Mouse (Mus musculus): ENCODE measurements at regions not wholly inside any gene's neighbourhood (a gene's known extent, or its start where the extent isn't known, plus 50 kb on each side); places are given as distances from the start of the nearest gene placed in this dataset.
A peak's percentile ranks its signal among the peaks of the same experiment; 100 is the strongest.

- H3K4me1 ChIP-seq (replicated peaks), result peaks cover 6% of the 10 kb centered on the region
- 87% methylated on average over 13 of the region's 13 CpGs for WGBS
- DNase-seq (ENCODE audit: low spot score), result no peak
- H3K9me3 ChIP-seq, result no peaks in the 10 kb centered on the region
- no peak overlapping the region for H3K4me3 ChIP-seq
- H3K27me3 ChIP-seq (ENCODE audit: insufficient read depth, poor library complexity, severe bottlenecking), result peaks cover 11% of the 10 kb centered on the region; the same call in 1 of the 2 replicates
- H3K27ac ChIP-seq, result no peak overlapping the region
- H3K36me3 ChIP-seq, result no peaks in the 10 kb centered on the region
Observed at GRCm38 (mm10) chr12:112416537-112416936, 72.7 kb upstream of the A530016L24Rik start.

GRCm38 (mm10) chr12:112418636-112419035 lies 70.6 kb upstream of the A530016L24Rik start:
- peaks cover 12% of the 10 kb centered on the region for H3K4me1 ChIP-seq (replicated peaks)
- H3K27ac ChIP-seq, result no peak overlapping the region
- no peaks in the 10 kb centered on the region for H3K36me3 ChIP-seq
- DNase-seq (ENCODE audit: low spot score), result no peak
- WGBS, result 88% methylated on average over 12 of the region's 12 CpGs
- no peaks in the 10 kb centered on the region for H3K9me3 ChIP-seq
- peaks cover 9% of the 10 kb centered on the region; the same call in 1 of the 2 replicates for H3K27me3 ChIP-seq (ENCODE audit: insufficient read depth, poor library complexity, severe bottlenecking)
- no peak overlapping the region for H3K4me3 ChIP-seq

- DNase-seq (ENCODE audit: low spot score), result no peak
- Histone ChIP-seq H3K36me3 (no peaks in the 10 kb centered on the region), H3K4me1 (replicated peaks) (peaks cover 34% of the 10 kb centered on the region), H3K9me3 (no peaks in the 10 kb centered on the region), H3K27ac (no peak overlapping the region), H3K4me3 (no peak overlapping the region), H3K27me3 (ENCODE audit: insufficient read depth, poor library complexity, severe bottlenecking) (peaks cover 27% of the 10 kb centered on the region)
- 57% methylated on average over 9 of the region's 9 CpGs for WGBS
Observed at GRCm38 (mm10) chr12:112422177-112422576, 67.1 kb upstream of the A530016L24Rik start.

- Histone ChIP-seq H3K4me3 (no peak overlapping the region), H3K4me1 (replicated peaks) (peaks cover 47% of the 10 kb centered on the region), H3K27me3 (ENCODE audit: insufficient read depth, poor library complexity, severe bottlenecking) (peaks cover 29% of the 10 kb centered on the region), H3K27ac (no peak overlapping the region), H3K36me3 (no peaks in the 10 kb centered on the region), H3K9me3 (no peaks in the 10 kb centered on the region)
- no peak for DNase-seq (ENCODE audit: low spot score)
- 89% methylated on average over 6 of the region's 6 CpGs for WGBS
Observed at GRCm38 (mm10) chr12:112424150-112424549, 65.1 kb upstream of the A530016L24Rik start.

GRCm38 (mm10) chr12:112426681-112427080 lies 62.6 kb upstream of the A530016L24Rik start:
- Histone ChIP-seq H3K4me1 (replicated peaks) (peaks cover 68% of the 10 kb centered on the region), H3K27ac (no peak overlapping the region)
- 84% methylated on average over 9 of the region's 9 CpGs for WGBS

GRCm38 (mm10) chr12:112430104-112430846 lies 59.0 kb upstream of the A530016L24Rik start:
- H3K4me1 ChIP-seq (replicated peaks), result peaks cover 87% of the 10 kb centered on the region
- no peak overlapping the region for H3K4me3 ChIP-seq
- peak overlapping the region; percentile 70 for H3K27ac ChIP-seq
- H3K9me3 ChIP-seq, result no peaks in the 10 kb centered on the region
- WGBS, result 48% methylated on average over 22 of the region's 22 CpGs
- DNase-seq (ENCODE audit: low spot score), result peak; percentile 63
- H3K27me3 ChIP-seq (ENCODE audit: insufficient read depth, poor library complexity, severe bottlenecking), result peaks cover 61% of the 10 kb centered on the region
- H3K36me3 ChIP-seq, result no peaks in the 10 kb centered on the region

More at GRCm38 (mm10) chr12:112426681-112427080, 62.6 kb upstream of the A530016L24Rik start:
- Histone ChIP-seq H3K36me3 (no peaks in the 10 kb centered on the region), H3K9me3 (no peaks in the 10 kb centered on the region), H3K27me3 (ENCODE audit: insufficient read depth, poor library complexity, severe bottlenecking) (peaks cover 38% of the 10 kb centered on the region), H3K4me3 (no peak overlapping the region)
- no peak for DNase-seq (ENCODE audit: low spot score)

GRCm38 (mm10) chr12:112433315-112433714 lies 55.9 kb upstream of the A530016L24Rik start:
- DNase-seq (ENCODE audit: low spot score), result no peak
- Histone ChIP-seq H3K36me3 (no peaks in the 10 kb centered on the region), H3K4me1 (replicated peaks) (peaks cover 72% of the 10 kb centered on the region), H3K27me3 (ENCODE audit: insufficient read depth, poor library complexity, severe bottlenecking) (peaks cover 57% of the 10 kb centered on the region), H3K9me3 (no peaks in the 10 kb centered on the region), H3K27ac (peak overlapping the region; percentile 29; the same call in 1 of the 2 replicates), H3K4me3 (no peak overlapping the region)
- 30% methylated on average over 12 of the region's 12 CpGs for WGBS

GRCm38 (mm10) chr12:112434673-112435294 lies 54.5 kb upstream of the A530016L24Rik start:
- H3K36me3 ChIP-seq, result no peaks in the 10 kb centered on the region
- 57% methylated on average over 3 of the region's 3 CpGs for WGBS
- peak overlapping the region; percentile 72 for H3K27ac ChIP-seq
- peaks cover 55% of the 10 kb centered on the region for H3K27me3 ChIP-seq (ENCODE audit: insufficient read depth, poor library complexity, severe bottlenecking)
- H3K4me3 ChIP-seq, result no peak overlapping the region
- DNase-seq (ENCODE audit: low spot score), result no peak
- peaks cover 57% of the 10 kb centered on the region for H3K4me1 ChIP-seq (replicated peaks)
- no peaks in the 10 kb centered on the region for H3K9me3 ChIP-seq

GRCm38 (mm10) chr12:112435295-112436110 lies 53.7 kb upstream of the A530016L24Rik start:
- peaks cover 52% of the 10 kb centered on the region for H3K4me1 ChIP-seq (replicated peaks)
- WGBS, result 57% methylated on average over 21 of the region's 21 CpGs
- no peaks in the 10 kb centered on the region for H3K36me3 ChIP-seq
- DNase-seq (ENCODE audit: low spot score), result no peak
- peak overlapping the region; percentile 72 for H3K27ac ChIP-seq
- peaks cover 59% of the 10 kb centered on the region for H3K27me3 ChIP-seq (ENCODE audit: insufficient read depth, poor library complexity, severe bottlenecking)
- H3K9me3 ChIP-seq, result no peaks in the 10 kb centered on the region
- no peak overlapping the region for H3K4me3 ChIP-seq

- peaks cover 42% of the 10 kb centered on the region for H3K4me1 ChIP-seq (replicated peaks)
- no peak overlapping the region for H3K27ac ChIP-seq
- DNase-seq (ENCODE audit: low spot score), result no peak
Observed at GRCm38 (mm10) chr12:112437046-112437445, 52.2 kb upstream of the A530016L24Rik start.

GRCm38 (mm10) chr12:112438206-112438605 lies 51.0 kb upstream of the A530016L24Rik start:
- 89% methylated on average over 8 of the region's 8 CpGs for WGBS
- peaks cover 49% of the 10 kb centered on the region for H3K27me3 ChIP-seq (ENCODE audit: insufficient read depth, poor library complexity, severe bottlenecking)
- no peak for DNase-seq (ENCODE audit: low spot score)
- no peak overlapping the region for H3K4me3 ChIP-seq
- no peaks in the 10 kb centered on the region for H3K36me3 ChIP-seq
- no peak overlapping the region for H3K27ac ChIP-seq
- no peaks in the 10 kb centered on the region for H3K9me3 ChIP-seq
- peaks cover 30% of the 10 kb centered on the region for H3K4me1 ChIP-seq (replicated peaks)

More at GRCm38 (mm10) chr12:112437046-112437445, 52.2 kb upstream of the A530016L24Rik start:
- 56% methylated on average over 3 of the region's 3 CpGs for WGBS
- Histone ChIP-seq H3K36me3 (no peaks in the 10 kb centered on the region), H3K9me3 (no peaks in the 10 kb centered on the region), H3K27me3 (ENCODE audit: insufficient read depth, poor library complexity, severe bottlenecking) (peaks cover 59% of the 10 kb centered on the region), H3K4me3 (no peak overlapping the region)

All from hindbrain, embryonic 10.5 days (tissue).